Mouse (Mus musculus): ENCODE measurements at regions not wholly inside any gene's neighbourhood (a gene's known extent, or its start where the extent isn't known, plus 50 kb on each side); places are given as distances from the start of the nearest gene placed in this dataset.
A peak's percentile ranks its signal among the peaks of the same experiment; 100 is the strongest.

- DNase-seq (ENCODE audit: low spot score), result no peak
Observed at GRCm38 (mm10) chr12:27062061-27062461, 280.3 kb downstream of the Sox11 start.

DNA sequence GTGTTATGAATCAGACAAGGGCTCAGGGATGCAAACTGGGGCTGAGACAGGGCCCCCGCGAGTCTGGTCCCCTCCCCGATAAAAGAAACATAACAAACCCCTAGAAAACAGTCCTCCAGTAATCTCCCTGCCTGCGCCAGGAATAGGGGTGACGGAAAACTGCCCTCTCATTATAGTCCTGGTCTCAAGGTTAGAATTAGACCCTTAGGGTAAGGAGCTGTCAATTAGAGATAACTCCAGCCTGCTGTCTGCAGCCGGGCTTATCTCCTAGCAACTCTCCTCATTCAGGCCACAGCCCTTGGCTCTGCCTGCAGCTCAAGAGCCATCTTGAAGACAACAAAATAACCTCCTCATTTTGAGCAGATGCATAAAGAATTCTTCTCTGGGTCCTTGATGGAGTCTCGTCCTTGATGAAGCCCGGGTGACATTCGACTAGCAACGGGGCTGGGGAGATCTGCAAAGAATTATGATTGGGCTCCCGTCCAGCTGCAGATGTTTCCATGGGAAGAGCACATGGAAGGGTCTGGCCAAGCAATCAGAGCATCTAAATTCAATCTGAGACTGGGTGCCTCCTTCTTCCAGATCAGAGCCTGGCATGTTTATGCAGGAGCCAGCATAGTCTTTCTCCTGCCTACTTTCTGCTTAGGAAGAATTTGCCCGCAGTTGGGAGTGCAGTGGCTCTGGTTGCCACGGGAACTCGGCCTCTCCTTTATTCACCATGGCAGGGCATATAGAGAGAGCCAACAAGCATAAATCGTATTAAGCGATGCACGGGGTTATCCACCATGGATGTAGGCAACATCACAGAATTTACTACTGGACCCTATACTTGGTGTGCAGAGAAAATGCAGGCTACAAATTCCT, 281.2 kb downstream of the Sox11 start:
- no peak for DNase-seq (ENCODE audit: low spot score)

GRCm38 (mm10) chr12:27059885-27060284, 282.5 kb downstream of the Sox11 start:
- peak; percentile 8 for DNase-seq (ENCODE audit: low spot score)

DNA sequence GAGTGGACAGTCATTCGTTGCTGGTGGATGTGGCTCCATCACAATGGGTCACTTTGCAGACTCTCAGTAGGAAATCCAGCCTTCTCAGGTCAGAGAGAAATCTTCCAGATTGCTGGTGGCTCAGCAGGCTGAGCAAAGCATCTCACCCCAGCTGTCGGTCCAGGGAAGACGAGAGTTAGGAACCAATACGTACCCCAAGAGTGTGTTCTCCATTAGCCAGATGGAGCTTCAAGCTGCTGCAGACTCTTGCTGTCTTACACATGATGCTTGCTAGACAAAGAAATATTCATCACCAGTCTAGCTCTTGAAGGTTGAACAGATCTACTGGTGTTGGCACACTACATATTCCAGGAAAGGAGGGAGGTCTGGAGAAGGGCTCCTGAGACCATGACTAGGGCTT, 288.0 kb downstream of the Sox11 start:
- no peak for DNase-seq (ENCODE audit: low spot score)

DNA sequence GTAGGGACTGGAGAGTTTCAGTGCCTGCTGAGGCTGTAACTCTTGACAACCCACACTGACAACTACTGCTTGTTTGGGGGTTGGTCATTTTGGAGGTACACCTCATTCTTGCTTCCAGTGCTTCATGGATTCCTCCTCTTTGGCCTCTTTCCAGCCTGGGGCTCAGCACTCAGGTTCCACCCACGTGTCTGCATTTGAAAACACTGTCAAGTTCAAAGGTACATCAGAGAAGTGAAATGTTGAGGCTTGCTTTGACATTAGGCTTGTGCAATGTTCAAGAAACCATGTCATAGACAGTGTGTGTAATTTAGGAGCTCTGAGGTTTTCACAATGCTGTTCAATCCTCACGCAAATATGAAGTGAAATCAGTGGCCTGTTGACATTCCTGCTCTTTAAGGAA, 304.5 kb downstream of the Sox11 start:
- no peak for DNase-seq (ENCODE audit: low spot score)

DNA sequence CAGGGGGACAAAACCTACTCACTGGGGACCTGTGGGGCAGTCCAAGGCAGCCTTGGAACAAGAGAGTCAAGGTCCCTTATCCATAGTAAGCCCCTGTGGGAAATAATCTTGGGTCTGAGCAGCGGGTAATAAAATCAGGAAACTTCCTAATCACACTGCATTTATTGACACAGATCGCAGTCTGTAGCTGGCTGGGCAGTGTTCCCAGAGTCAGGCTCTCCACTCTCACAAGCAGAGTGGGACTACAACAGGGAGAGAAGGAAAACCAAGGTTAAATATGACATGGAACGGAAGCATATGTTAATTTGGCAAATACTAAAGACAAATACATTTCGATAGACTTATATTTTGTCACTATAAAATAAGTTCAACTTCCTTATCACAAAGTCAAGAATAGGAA, 322.6 kb downstream of the Sox11 start:
- DNase-seq (ENCODE audit: low spot score), result no peak

GRCm38 (mm10) chr12:27018366-27018765, 324.0 kb downstream of the Sox11 start:
- DNase-seq (ENCODE audit: low spot score), result no peak

DNA sequence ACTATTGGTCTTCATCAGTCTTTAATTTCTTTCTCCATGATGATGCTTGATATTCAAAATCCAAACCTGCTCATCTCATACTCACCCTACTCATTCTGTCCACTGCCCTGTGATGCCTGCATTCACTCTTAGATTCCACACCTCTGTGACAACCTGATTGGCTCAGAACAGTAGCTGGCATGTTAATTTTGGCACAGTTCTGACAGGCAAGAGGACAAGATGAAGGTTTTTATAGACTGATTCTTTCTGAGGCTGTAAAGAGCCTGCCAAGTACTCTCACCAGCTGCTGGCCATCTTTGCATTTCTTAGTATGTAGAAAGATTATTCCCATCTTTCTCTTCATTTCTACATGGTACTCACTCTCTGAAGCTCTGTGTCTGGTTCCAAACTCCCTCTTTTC, 343.1 kb downstream of the Sox11 start:
- DNase-seq (ENCODE audit: low spot score), result no peak

- DNase-seq (ENCODE audit: low spot score), result no peak
Observed at GRCm38 (mm10) chr12:26976284-26977065, 365.9 kb downstream of the Sox11 start.

- no peak for DNase-seq (ENCODE audit: low spot score)
Observed at GRCm38 (mm10) chr12:26972495-26973113, 369.8 kb downstream of the Sox11 start.

DNA sequence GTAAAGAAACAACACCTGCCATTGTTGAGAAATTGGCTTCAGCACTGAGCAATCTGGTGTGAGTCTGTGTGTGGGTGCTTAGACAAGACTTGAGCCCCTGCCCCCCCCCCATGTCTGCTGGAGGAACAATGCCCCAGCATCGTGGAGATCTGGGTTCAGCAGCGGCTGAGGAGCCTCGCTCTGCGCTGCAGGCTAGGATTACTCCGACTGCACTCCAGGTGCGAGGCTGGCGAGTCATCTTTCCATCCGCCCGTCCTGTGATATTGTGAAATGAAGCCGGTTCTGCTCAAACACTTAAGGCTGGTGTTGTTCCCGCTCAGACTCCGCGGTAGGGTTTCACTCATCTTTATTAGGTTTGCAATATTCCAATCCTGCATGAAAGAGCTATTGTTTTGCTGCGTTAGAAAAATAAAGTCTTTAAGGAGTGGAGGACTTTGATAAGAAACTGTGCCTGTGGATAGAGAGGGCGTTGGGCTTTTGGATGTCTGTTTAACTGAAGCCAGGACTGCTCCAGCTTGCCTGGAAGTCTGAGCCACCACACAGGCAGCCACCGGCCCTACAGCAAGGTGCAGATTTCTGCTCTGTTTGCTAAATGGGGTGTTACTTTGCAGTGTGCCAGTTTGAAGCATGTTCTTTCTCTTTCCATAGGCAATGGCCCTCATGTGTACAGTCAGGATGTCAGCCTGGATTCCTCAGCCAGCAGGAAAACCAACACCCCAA, 375.2 kb downstream of the Sox11 start:
- DNase-seq (ENCODE audit: low spot score), result no peak

- DNase-seq (ENCODE audit: low spot score), result no peak
Observed at GRCm38 (mm10) chr12:26963917-26964316, 378.5 kb downstream of the Sox11 start.

GRCm38 (mm10) chr12:26939831-26940230, 402.5 kb downstream of the Sox11 start:
- DNase-seq (ENCODE audit: low spot score), result no peak

- no peak for DNase-seq (ENCODE audit: low spot score)
Observed at GRCm38 (mm10) chr12:26937836-26938235, 404.5 kb downstream of the Sox11 start.

- DNase-seq (ENCODE audit: low spot score), result no peak
Observed at GRCm38 (mm10) chr12:26936696-26937458, 405.5 kb downstream of the Sox11 start.

DNA sequence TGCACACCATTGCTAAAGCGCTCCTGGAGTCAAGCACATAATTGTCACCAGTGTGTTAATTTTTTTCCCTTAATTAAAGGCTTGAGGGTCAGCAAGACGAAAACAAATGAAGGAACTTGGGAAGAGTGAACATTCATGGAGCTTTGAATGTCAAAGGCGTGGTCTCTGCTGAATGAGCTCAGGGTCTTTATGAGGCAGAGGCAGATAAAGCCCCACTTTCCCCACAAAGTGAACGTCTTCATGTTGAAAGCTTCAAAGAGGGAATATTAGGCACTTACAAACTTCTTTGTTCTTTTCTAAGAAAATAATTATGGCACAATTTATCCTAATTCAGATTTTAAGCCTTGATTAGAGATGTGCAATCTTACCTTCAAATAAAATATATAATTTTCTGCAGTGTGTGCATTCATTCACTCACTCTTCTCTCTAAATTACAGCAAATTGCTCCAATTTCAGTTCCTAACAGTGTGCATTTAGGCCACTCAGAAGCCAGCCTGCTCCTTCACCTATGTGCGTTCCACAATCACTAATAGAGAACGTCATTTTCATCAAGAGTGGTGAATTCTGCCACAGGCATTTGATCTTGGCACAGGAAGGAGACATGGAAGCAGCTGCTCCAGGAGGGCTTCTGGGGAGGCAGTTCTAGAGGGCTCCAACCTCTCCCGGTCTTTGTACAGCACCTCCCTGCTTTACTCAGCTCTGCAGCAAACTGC, 412.1 kb downstream of the Sox11 start:
- DNase-seq (ENCODE audit: low spot score), result no peak

GRCm38 (mm10) chr12:26906126-26906525, 436.2 kb downstream of the Sox11 start:
- no peak for DNase-seq (ENCODE audit: low spot score)

DNA sequence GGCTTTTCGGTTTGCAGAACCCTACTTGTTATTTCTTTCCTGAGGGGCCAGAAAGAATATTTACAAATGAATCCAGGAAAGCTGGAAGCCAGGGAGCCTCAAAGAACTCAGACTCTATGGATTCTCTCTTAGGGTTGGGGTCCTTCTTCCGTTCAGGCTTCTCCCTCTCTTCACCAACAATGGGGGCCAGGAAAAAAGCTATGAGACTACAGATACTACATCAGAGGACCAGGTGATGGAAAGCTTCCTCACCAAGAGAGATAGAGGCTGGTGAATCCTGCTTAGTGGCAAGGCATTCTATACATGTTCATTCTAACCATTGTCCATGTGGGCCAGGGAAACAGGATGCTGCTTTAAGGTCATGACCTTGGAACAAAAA, 434.9 kb downstream of the Cmpk2 start:
- no peak for DNase-seq (ENCODE audit: low spot score)

DNA sequence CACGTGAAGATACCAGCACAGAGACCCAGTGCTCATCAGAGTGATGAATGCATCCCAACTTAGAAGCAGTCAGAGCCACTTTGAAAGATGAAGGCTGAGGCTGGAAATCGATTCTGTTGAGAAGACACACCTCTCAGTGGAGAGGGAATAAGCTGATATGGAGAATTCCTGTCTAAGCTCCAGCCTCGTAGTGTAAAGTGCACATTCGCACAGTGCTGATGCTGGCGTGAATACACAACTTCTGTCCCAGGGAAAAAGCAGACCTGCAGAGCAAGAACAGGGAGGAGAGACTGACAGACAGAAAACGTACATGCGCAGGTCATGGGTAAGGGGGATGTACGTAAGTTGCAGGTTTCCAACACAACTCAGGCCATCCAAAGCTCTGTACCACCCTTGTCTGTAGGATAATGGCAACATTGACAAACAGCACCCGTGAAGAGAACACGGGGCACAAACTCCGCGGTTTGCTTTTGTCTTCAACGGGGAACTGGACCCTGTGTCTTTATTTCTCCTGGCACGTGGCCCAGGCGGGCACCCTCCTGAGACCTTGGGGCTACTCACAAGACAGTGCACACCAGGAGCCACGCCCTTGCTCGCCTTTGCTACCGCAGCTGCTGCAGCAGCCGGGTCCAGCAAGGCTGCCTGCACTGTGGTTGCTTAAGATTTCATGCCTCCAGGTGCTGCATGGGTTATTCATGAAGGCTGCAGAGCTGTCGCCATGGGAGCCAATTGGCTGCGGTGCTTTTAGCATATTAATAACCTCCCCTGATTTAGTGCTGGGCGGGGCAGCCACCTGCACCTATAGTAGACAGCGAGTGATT, 434.3 kb downstream of the Cmpk2 start:
- no peak for DNase-seq (ENCODE audit: low spot score)

GRCm38 (mm10) chr12:26891190-26891589, 422.2 kb downstream of the Cmpk2 start:
- no peak for DNase-seq (ENCODE audit: low spot score)

Data from urinary bladder, postnatal 25 days (tissue).